Mouse (Mus musculus) spleen, adult 2 months (tissue): ENCODE results near the gene Ccdc141.

Source experiments
- CTCF ChIP-seq: fragments of 200-500 bp; IDR thresholded peaks from 2 replicates; pipeline ENCODE4 v1.5.1; 2011; ENCODE audit warnings: mild to moderate bottlenecking, inconsistent platforms; ENCODE audit not compliant: insufficient read depth, insufficient read length, insufficient replicate concordance; ENCODE audit errors: extremely low read depth
- POLR2A ChIP-seq: fragments of 200-500 bp; IDR thresholded peaks from 2 replicates; pipeline ENCODE4 v1.6.1; 2011; ENCODE audit warnings: low read depth, low read length, inconsistent platforms

GRCm38 (mm10) chr2:77168781-77169180, 1.7 kb downstream of the Ccdc141 start:
- TF ChIP-seq CTCF (no peak), POLR2A (no peak)
